Comparison of ENCODE assay signal across 8 mouse cellular contexts in the genomic region with DNA sequence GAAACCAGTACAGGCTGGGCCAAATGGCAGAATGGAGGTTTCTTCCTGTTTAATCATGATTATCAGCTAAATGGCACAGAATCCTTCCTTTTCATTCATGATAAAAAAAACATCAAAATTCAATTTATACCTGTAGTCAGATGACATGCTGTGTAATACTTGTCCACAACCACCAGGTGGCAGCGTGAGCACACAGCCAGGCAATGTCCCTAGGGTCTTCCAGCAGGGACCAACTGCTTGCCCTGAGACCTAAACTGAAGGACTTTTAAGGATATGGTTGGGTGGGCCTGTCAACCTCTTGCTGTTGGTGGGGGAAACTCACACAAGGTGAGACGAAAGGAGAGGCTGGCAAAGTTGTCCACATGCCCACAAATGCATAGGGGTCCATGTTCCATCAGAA. TPM values are rescaled to one million over a fixed set of nuclear protein-coding genes. Genes with fewer than 3 reads are reported as not detected.
DNase-seq lines count a peak whose midpoint lies in the region; ATAC-seq and TF ChIP-seq lines count a peak whose summit lies in the region.

No protein-coding gene starts in this region.

- intact Hi-C loops in heart, postnatal 10 days (cut with DNase I), result loop anchor here (2.0 to 5.0 kb wide), 3 partner anchors 56 to 196 kb away; no protein-coding TSS in a partner anchor

- H3K4me1 ChIP-seq in liver, postnatal 0 days (ENCODE audit: insufficient read depth), result no peaks in the 10 kb centered on the region
- H3K4me1 ChIP-seq in neural tube, embryonic 15.5 days, result peaks cover 19% of the 10 kb centered on the region

- no peak for ATAC-seq in CD4-positive, CD25-positive, alpha-beta regulatory T cell, adult 4 months
- ATAC-seq in liver, postnatal 0 days, result no peak; the same call in 1 of the 2 replicates
- no peak for ATAC-seq in neural tube, embryonic 15.5 days (ENCODE audit: low FRiP score)

- peaks cover 64% of the 10 kb centered on the region for H3K36me3 ChIP-seq in liver, postnatal 0 days (replicated peaks; ENCODE audit: insufficient read depth, low read length)
- peaks cover 48% of the 10 kb centered on the region for H3K36me3 ChIP-seq in neural tube, embryonic 15.5 days

- no peak overlapping the region for H3K4me2 ChIP-seq in liver, postnatal 0 days (ENCODE audit: low read depth, low read length)
- no peak overlapping the region for H3K4me2 ChIP-seq in neural tube, embryonic 15.5 days

- H3K4me3 ChIP-seq in liver, postnatal 0 days (ENCODE audit: low read depth, low read length), result no peak overlapping the region
- no peak overlapping the region for H3K4me3 ChIP-seq in neural tube, embryonic 15.5 days (replicated peaks)

- DNase-seq in CD4-positive, CD25-positive, alpha-beta regulatory T cell, adult 2 months (ENCODE audit: low read depth, low spot score), result peak; percentile 81
- peak; percentile 52 to 62 for DNase-seq in left cerebral cortex, adult 18-20 months (ENCODE audit: low spot score in 2 of 2)
- DNase-seq in left cerebral cortex, adult 8-10 months (ENCODE audit: low spot score in 2 of 2), result no peak
- DNase-seq in cerebellum, postnatal 25 days, result peak; percentile 71 to 81
- peak; percentile 62 to 81 for DNase-seq in heart, postnatal 10 days
- peak; percentile 73 for DNase-seq in liver, postnatal 0 days

- H3K9ac ChIP-seq in liver, postnatal 0 days (replicated peaks), result no peak overlapping the region
- no peak overlapping the region for H3K9ac ChIP-seq in neural tube, embryonic 15.5 days (replicated peaks)

- no peak for TF ChIP-seq EP300 in liver, postnatal 0 days (IDR thresholded peaks at IDR 0.05; ENCODE audit: low read depth)

- H3K27ac ChIP-seq in liver, postnatal 0 days (ENCODE audit: low read depth), result no peak overlapping the region
- peak overlapping the region; percentile 46; the same call in 1 of the 2 replicates for H3K27ac ChIP-seq in neural tube, embryonic 15.5 days (replicated peaks)

- H3K27me3 ChIP-seq in liver, postnatal 0 days (ENCODE audit: insufficient read depth, low read length), result no peaks in the 10 kb centered on the region
- H3K27me3 ChIP-seq in neural tube, embryonic 15.5 days (replicated peaks), result no peaks in the 10 kb centered on the region

- WGBS in liver, postnatal 0 days (ENCODE audit: insufficient replicate concordance), result 18% methylated on average over 2 of the region's 2 CpGs
- WGBS in neural tube, embryonic 15.5 days, result 7% methylated on average over 2 of the region's 2 CpGs

- no peaks in the 10 kb centered on the region for H3K9me3 ChIP-seq in liver, postnatal 0 days (ENCODE audit: low read length)
- H3K9me3 ChIP-seq in neural tube, embryonic 15.5 days (replicated peaks), result no peaks in the 10 kb centered on the region

- TF ChIP-seq CTCF in liver, postnatal 0 days (IDR thresholded peaks at IDR 0.05; ENCODE audit: low read depth), result peak; percentile 97

RNA-seq across cellular contexts. Expression of a gene that starts 12.3 kb away (rescaled TPM):
- polyA plus RNA-seq in CD4-positive, CD25-positive, alpha-beta regulatory T cell, adult 4 months (2017; shearing (Covaris generic)), result 10 to 100 TPM; 77.9 to 85.0 TPM
- total RNA-seq in left cerebral cortex, adult 18-20 months (2021), result 10 to 100 TPM; 41.5 to 43.4 TPM
- 10 to 100 TPM; 27.8 to 44.9 (median 35.4) TPM for total RNA-seq in left cerebral cortex, adult 8-10 months (2022)
- 10 to 100 TPM; 49.3 to 61.9 TPM for total RNA-seq in heart, postnatal 10 days (2021)
- 63.4 and 65.4 TPM in 2 replicates for polyA plus RNA-seq in liver, postnatal 0 days (2015; fragmentation: Nextera tagmentation; extraction: Ambion mirVana)
- polyA plus RNA-seq in neural tube, embryonic 15.5 days (2015; fragmentation: Nextera tagmentation; extraction: Ambion mirVana), result 49.4 and 64.3 TPM in 2 replicates

RNA-seq across cellular contexts. Expression of a gene that starts 12.5 kb away (rescaled TPM):
- 10 to 100 TPM in 1 of 2 experiments, 1 to 10 TPM in 1; 9.2 to 12.1 TPM for polyA plus RNA-seq in CD4-positive, CD25-positive, alpha-beta regulatory T cell, adult 4 months (2017; shearing (Covaris generic))
- total RNA-seq in left cerebral cortex, adult 18-20 months (2021), result 10 to 100 TPM; 14.8 TPM
- total RNA-seq in left cerebral cortex, adult 8-10 months (2022), result 10 to 100 TPM; 15.7 to 17.7 (median 17.0) TPM
- 10 to 100 TPM in 1 of 2 experiments, 1 to 10 TPM in 1; 9.6 to 11.1 TPM for total RNA-seq in heart, postnatal 10 days (2021)
- 3.8 and 4.2 TPM in 2 replicates for polyA plus RNA-seq in liver, postnatal 0 days (2015; fragmentation: Nextera tagmentation; extraction: Ambion mirVana)
- 22.3 and 23.9 TPM in 2 replicates for polyA plus RNA-seq in neural tube, embryonic 15.5 days (2015; fragmentation: Nextera tagmentation; extraction: Ambion mirVana)

RNA-seq across cellular contexts. Expression of a gene that starts 24.4 kb away (rescaled TPM):
- polyA plus RNA-seq in CD4-positive, CD25-positive, alpha-beta regulatory T cell, adult 4 months (2017; shearing (Covaris generic)), result under 1 TPM in 1 of 2 experiments, not detected in 1; 0.47 TPM
- total RNA-seq in left cerebral cortex, adult 18-20 months (2021), result 10 to 100 TPM; 20.6 to 31.9 TPM
- 10 to 100 TPM; 29.8 to 37.4 (median 32.2) TPM for total RNA-seq in left cerebral cortex, adult 8-10 months (2022)
- total RNA-seq in heart, postnatal 10 days (2021), result 10 to 100 TPM; 10.6 to 13.6 TPM
- 3.1 and 3.9 TPM in 2 replicates for polyA plus RNA-seq in liver, postnatal 0 days (2015; fragmentation: Nextera tagmentation; extraction: Ambion mirVana)
- 26.0 and 27.2 TPM in 2 replicates for polyA plus RNA-seq in neural tube, embryonic 15.5 days (2015; fragmentation: Nextera tagmentation; extraction: Ambion mirVana)

RNA-seq across cellular contexts. Expression of a gene that starts 40.1 kb away (rescaled TPM):
- polyA plus RNA-seq in CD4-positive, CD25-positive, alpha-beta regulatory T cell, adult 4 months (2017; shearing (Covaris generic)), result 10 to 100 TPM; 34.8 to 49.2 TPM
- 10 to 100 TPM; 82.6 to 83.9 TPM for total RNA-seq in left cerebral cortex, adult 18-20 months (2021)
- 10 to 100 TPM; 80.0 to 98.8 (median 89.6) TPM for total RNA-seq in left cerebral cortex, adult 8-10 months (2022)
- 100 to 1,000 TPM; 104 to 116 TPM for total RNA-seq in heart, postnatal 10 days (2021)
- 25.0 and 28.0 TPM in 2 replicates for polyA plus RNA-seq in liver, postnatal 0 days (2015; fragmentation: Nextera tagmentation; extraction: Ambion mirVana)
- 107 and 112 TPM in 2 replicates for polyA plus RNA-seq in neural tube, embryonic 15.5 days (2015; fragmentation: Nextera tagmentation; extraction: Ambion mirVana)

Comparison
In these comparisons a context has a peak if more than half of its experiments do, and no peak if none do; other contexts are left out.
1. DNase-seq: peak in CD4-positive, CD25-positive, alpha-beta regulatory T cell, adult 2 months (single experiment), left cerebral cortex, adult 18-20 months (2 of 2), cerebellum, postnatal 25 days (2 of 2), heart, postnatal 10 days (2 of 2) and liver, postnatal 0 days (single experiment); none in left cerebral cortex, adult 8-10 months (0 of 2).